Mouse (Mus musculus) forebrain, embryonic 14.5 days (tissue): ENCODE data around the gene Becn1. TPM values are rescaled to one million over a fixed set of nuclear protein-coding genes. Genes with fewer than 3 reads are reported as not detected.
A peak's percentile ranks its signal among the peaks of the same experiment; 100 is the strongest.

Experiments used
- ATAC-seq: fragments of 200-750 bp; cut with Nextera tagmentation; 2 replicates; pipeline ENCODE4 v1.8.0; 2017; ENCODE audit warnings: mild to moderate bottlenecking, moderate library complexity
- DNase-seq: peaks from one replicate; pipeline ENCODE4 v3.0.0-alpha.2; 2015; ENCODE audit warnings: low spot score
- H3K27ac ChIP-seq: fragments of 300-500 bp; sonication (generic); 2 replicates; pipeline ENCODE4 v1.5.1; 2014; ENCODE audit warnings: low read depth, mild to moderate bottlenecking, control low read depth, low read length, moderate library complexity
- H3K27me3 ChIP-seq: fragments of 300-500 bp; sonication (generic); replicated peaks from 2 replicates; pipeline ENCODE4 v1.6.1; 2014; ENCODE audit warnings: low read length, control low read depth, mixed read lengths; ENCODE audit not compliant: control insufficient read depth, insufficient read depth
- H3K36me3 ChIP-seq: fragments of 300-500 bp; sonication (generic); 2 replicates; pipeline ENCODE4 v1.6.1; 2014; ENCODE audit warnings: low read length, control low read depth; ENCODE audit not compliant: control insufficient read depth, insufficient read depth
- H3K4me1 ChIP-seq: fragments of 300-500 bp; sonication (generic); 2 replicates; pipeline ENCODE4 v1.6.1; 2014; ENCODE audit warnings: antibody characterized with exemption, low read length, control low read depth; ENCODE audit not compliant: control insufficient read depth, insufficient read depth
- H3K4me2 ChIP-seq: fragments of 300-500 bp; sonication (generic); 2 replicates; pipeline ENCODE4 v1.6.1; 2014; ENCODE audit warnings: mild to moderate bottlenecking, control low read depth, low read length
- H3K4me3 ChIP-seq: fragments of 300-500 bp; sonication (generic); 2 replicates; pipeline ENCODE4 v1.5.1; 2014; ENCODE audit warnings: low read depth, low read length, control low read depth
- H3K9ac ChIP-seq: fragments of 300-500 bp; sonication (generic); 2 replicates; pipeline ENCODE4 v1.6.1; 2014; ENCODE audit warnings: mild to moderate bottlenecking, low read length, control low read depth, moderate library complexity
- H3K9me3 ChIP-seq: fragments of 300-500 bp; sonication (generic); replicated peaks from 2 replicates; pipeline ENCODE4 v1.6.1; 2016; ENCODE audit warnings: low read length, control low read depth, mixed read lengths; ENCODE audit not compliant: control insufficient read depth
- WGBS: fragments of 180-500 bp; shearing (Covaris S2); extraction: QIAGEN DNeasy Blood & Tissue Kit; methylation state at CpG from one replicate; pipeline ENCODE4 v1.1.7; 2014; 5-methylcytosine and 5-hydroxymethylcytosine counted together
- polyA plus RNA-seq: library from polyadenylated mRNA; unstranded; fragments of >200 nt; fragmentation: Nextera tagmentation; extraction: Ambion mirVana; gene quantifications from 2 replicates; pipeline ENCODE4 v1.2.1, GENCODE M21; 2014

Gene Becn1
- polyA plus RNA-seq, 1 experiment from 2014 or later = 177 TPM

- no peak overlapping the region for H3K27ac ChIP-seq
- DNase-seq (no peak), ATAC-seq (no peak; the same call in 1 of the 2 replicates)
- WGBS = 73% methylated on average over 14 of the region's 14 CpGs
- peak overlapping the region; percentile 64; the same call in 1 of the 2 replicates for H3K9ac ChIP-seq
- peak overlapping the region; percentile 55 for H3K4me3 ChIP-seq
- 0 out of 2 replicates have a peak, but pooled peaks cover 2% of the 10 kb centered on the region for H3K36me3 ChIP-seq
- H3K9me3 ChIP-seq = no peaks in the 10 kb centered on the region
- H3K27me3 ChIP-seq = no peaks in the 10 kb centered on the region
- peak overlapping the region; percentile 69 for H3K4me2 ChIP-seq
- H3K4me1 ChIP-seq = peaks cover 23% of the 10 kb centered on the region
Observed at GRCm38 (mm10) chr11:101279193-101279569, 22.9 kb downstream of the Becn1 start.

- Histone ChIP-seq H3K27ac (no peak within 1 kb of the TSS), H3K36me3 (0 out of 2 replicates have a peak, but pooled peaks cover 2% of the 10 kb centered on the region), H3K4me2 (peak within 1 kb of the TSS; percentile 69), H3K9me3 (no peaks in the 10 kb centered on the region), H3K4me1 (peaks cover 23% of the 10 kb centered on the region), H3K4me3 (peak within 1 kb of the TSS; percentile 55), H3K9ac (peak within 1 kb of the TSS; percentile 64), H3K27me3 (no peaks in the 10 kb centered on the region)
- peak; percentile 98 for ATAC-seq
- DNase-seq = peak; percentile 98
- WGBS = 10% methylated on average over 45 of the region's 45 CpGs
Observed at GRCm38 (mm10) chr11:101278223-101279192, 23.6 kb downstream of the Becn1 start, which contains the start of the genes Cntd1 and Coa3. Gene Cntd1, plus strand, starts transcription at chr11:101279012. Gene Coa3, minus strand, starts transcription at chr11:101279114.

DNA sequence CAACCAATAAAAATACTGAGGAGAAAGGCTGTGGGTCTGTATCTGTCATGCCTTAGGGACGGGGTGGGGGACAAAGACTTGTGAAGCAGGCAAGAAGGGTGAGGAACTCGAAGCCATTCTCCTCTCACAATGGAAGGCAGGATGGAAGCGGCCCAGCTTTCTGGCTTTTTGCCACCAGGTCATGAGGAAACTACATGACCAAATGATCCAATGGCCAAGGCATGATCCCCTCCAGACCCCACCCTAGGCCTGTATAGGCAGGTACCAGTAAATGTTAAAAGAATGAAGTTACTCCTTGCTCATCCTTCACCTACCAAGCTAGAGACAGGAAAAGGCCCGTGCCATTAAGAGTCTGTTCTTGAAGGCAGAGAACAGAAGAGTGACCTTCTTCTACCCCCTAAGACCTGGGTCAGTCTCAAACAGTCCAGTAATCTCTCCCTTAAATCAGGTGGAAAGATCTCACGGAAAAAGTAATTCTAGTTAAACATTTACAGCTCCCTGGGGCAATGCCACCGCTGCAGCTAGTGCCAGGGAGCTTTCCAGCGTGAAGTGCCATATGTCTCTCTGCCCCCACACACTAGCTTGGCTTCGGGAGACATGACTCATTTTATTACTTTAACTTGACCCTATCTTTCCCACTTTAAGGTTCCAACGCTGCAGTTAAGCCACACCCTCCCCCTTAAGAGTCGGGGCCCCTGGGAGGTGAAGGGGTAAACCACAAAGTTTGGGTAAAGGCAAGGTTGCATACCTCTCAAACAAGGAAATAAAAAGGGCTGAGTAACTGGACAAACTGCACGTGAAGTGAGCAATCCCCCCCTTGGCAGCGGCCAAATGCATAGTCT is 24.5 kb downstream of the Becn1 start:
- ATAC-seq (no peak), DNase-seq (no peak)
- Histone ChIP-seq H3K9ac (peak overlapping the region; percentile 64), H3K4me3 (peak overlapping the region; percentile 55), H3K9me3 (no peaks in the 10 kb centered on the region), H3K4me2 (peak overlapping the region; percentile 69), H3K4me1 (peaks cover 23% of the 10 kb centered on the region), H3K27ac (no peak overlapping the region), H3K36me3 (0 out of 2 replicates have a peak, but pooled peaks cover 2% of the 10 kb centered on the region), H3K27me3 (no peaks in the 10 kb centered on the region)
- WGBS = 76% methylated on average over 12 of the region's 12 CpGs

DNA sequence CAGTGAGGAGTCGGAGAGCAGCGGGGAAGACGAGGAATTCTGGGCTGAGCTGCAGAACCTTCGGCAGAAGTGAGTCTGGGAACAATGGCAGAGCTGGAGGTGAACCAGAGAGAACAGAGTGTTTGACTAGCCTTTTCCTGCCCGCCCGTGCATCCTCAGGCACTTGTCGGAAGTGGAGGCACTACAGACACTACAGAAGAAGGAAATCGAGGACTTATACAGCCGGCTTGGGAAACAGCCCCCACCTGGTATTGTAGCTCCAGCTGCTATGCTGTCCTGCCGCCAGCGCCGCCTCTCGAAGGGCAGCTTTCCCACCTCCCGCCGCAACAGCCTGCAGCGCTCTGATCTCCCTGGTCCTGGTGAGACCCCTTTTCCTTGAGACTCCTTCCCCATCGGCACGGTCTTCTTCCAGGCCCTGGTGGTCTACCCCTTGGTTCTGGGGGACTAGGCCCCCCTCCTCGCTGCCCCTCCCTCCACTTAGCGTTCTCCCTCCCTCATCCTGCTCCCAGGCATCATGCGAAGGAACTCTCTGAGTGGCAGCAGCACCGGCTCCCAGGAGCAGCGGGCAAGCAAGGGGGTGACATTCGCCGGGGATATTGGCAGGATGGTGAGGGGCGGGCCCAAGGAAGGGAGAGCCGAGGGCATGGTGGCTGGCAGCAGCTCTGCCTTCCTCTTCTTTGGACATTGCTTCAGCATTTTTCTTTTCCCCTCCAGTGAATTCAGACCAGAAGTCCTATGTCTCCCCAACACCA is 25.6 kb downstream of the Becn1 start:
- WGBS = 28% methylated on average over 27 of the region's 27 CpGs
- H3K9me3 ChIP-seq = no peaks in the 10 kb centered on the region
- 0 out of 2 replicates have a peak, but pooled peaks cover 2% of the 10 kb centered on the region for H3K36me3 ChIP-seq
- no peak overlapping the region for H3K4me3 ChIP-seq
- 0 out of 2 replicates have a peak overlapping the region, but pooled peaks have one; percentile 14 for H3K9ac ChIP-seq
- no peak for ATAC-seq
- H3K4me2 ChIP-seq = peak overlapping the region; percentile 19; the same call in 1 of the 2 replicates
- no peak for DNase-seq
- H3K4me1 ChIP-seq = peaks cover 23% of the 10 kb centered on the region
- no peaks in the 10 kb centered on the region for H3K27me3 ChIP-seq
- H3K27ac ChIP-seq = no peak overlapping the region

- H3K9ac ChIP-seq = no peak overlapping the region
- no peak overlapping the region for H3K27ac ChIP-seq
- ATAC-seq = no peak
- no peak for DNase-seq
- no peaks in the 10 kb centered on the region for H3K27me3 ChIP-seq
- H3K4me3 ChIP-seq = no peak overlapping the region
- H3K4me2 ChIP-seq = no peak overlapping the region
- peaks cover 23% of the 10 kb centered on the region for H3K4me1 ChIP-seq
- WGBS = 68% methylated on average over 4 of the region's 4 CpGs
- H3K9me3 ChIP-seq = no peaks in the 10 kb centered on the region
- 0 out of 2 replicates have a peak, but pooled peaks cover 2% of the 10 kb centered on the region for H3K36me3 ChIP-seq
Observed at GRCm38 (mm10) chr11:101275309-101275708, 26.8 kb downstream of the Becn1 start.

GRCm38 (mm10) chr11:101272446-101272845 is 29.6 kb downstream of the Becn1 start:
- 82% methylated on average over 3 of the region's 3 CpGs for WGBS
- Histone ChIP-seq H3K9me3 (no peaks in the 10 kb centered on the region), H3K4me3 (no peak overlapping the region), H3K4me2 (no peak overlapping the region), H3K27me3 (0 out of 2 replicates have a peak, but pooled peaks cover 5% of the 10 kb centered on the region), H3K4me1 (peaks cover 9% of the 10 kb centered on the region), H3K36me3 (0 out of 2 replicates have a peak, but pooled peaks cover 2% of the 10 kb centered on the region), H3K27ac (no peak overlapping the region), H3K9ac (no peak overlapping the region)
- ATAC-seq (no peak), DNase-seq (no peak)

DNA sequence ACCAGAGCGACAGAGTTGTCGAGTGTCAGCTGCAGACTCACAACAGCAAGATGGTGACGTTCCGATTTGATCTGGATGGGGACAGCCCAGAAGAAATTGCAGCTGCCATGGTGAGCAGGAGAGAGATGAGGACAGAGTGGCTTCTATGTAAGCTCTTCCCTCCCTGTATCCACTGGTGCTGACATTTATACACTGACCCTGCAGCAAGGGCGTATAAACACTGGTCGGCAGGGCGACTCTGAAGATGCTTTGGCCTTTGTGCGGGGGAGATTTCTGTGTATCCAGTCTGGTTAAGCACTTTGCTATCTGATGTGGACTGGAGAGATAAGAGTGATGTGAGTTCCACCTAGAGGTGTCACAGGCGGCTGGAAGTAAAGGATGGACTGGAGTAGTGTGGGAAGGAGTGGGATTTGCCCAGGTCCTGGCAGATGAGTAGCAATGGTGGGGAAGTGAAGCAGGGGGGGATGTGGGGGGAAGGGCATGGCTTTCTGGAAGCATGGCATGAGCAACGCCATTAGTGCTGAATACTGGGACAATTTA is 32.4 kb downstream of the Becn1 start:
- Histone ChIP-seq H3K36me3 (no peaks in the 10 kb centered on the region), H3K27me3 (peaks cover 15% of the 10 kb centered on the region; the same call in 1 of the 2 replicates), H3K4me1 (no peaks in the 10 kb centered on the region; the same call in 1 of the 2 replicates), H3K4me3 (no peak overlapping the region), H3K27ac (no peak overlapping the region), H3K9me3 (no peaks in the 10 kb centered on the region), H3K4me2 (no peak overlapping the region), H3K9ac (no peak overlapping the region)
- WGBS = 39% methylated on average over 10 of the region's 10 CpGs
- DNase-seq (peak; percentile 37), ATAC-seq (no peak)

DNA sequence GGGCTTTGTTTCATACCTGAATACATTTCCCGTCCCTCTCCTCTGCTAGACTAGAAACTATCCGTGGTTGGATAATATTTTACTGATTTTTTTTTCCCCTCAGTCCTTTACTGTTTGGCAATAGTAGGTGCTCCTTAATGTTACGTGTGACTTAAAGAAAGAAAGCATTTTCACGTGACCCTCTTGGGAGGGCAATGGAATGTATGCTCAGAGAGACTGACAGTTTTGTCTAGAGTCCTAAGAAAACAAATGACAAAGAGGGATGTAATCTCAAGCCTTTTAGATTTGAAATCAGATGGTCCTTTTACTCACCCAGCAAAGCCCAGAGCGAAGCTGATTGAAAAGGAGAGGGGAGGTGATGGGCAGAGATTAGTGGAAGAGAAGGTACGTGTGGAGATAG is 36.2 kb downstream of the Becn1 start:
- Histone ChIP-seq H3K27me3 (peaks cover 44% of the 10 kb centered on the region), H3K9me3 (no peaks in the 10 kb centered on the region), H3K4me1 (peaks cover 3% of the 10 kb centered on the region), H3K4me3 (0 out of 2 replicates have a peak overlapping the region, but pooled peaks have one; percentile 14), H3K9ac (no peak overlapping the region), H3K36me3 (no peaks in the 10 kb centered on the region), H3K4me2 (no peak overlapping the region), H3K27ac (no peak overlapping the region)
- DNase-seq (no peak), ATAC-seq (no peak)
- 12% methylated on average over 6 of the region's 6 CpGs for WGBS
